Mouse (Mus musculus) embryonic fibroblast, embryonic 13.5 days (primary cell): ENCODE results near the gene Qpctl.

Source experiments
- CTCF ChIP-seq: IDR thresholded peaks from 2 replicates; pipeline ENCODE4 v1.5.1; 2011; ENCODE audit warnings: mild to moderate bottlenecking, control low read depth, low read length, moderate library complexity, borderline replicate concordance; ENCODE audit not compliant: insufficient read depth
- POLR2A ChIP-seq: IDR thresholded peaks from 2 replicates; pipeline ENCODE4 v1.6.1; 2011; ENCODE audit warnings: low read depth, mild to moderate bottlenecking, control low read depth, low read length, moderate library complexity

DNA sequence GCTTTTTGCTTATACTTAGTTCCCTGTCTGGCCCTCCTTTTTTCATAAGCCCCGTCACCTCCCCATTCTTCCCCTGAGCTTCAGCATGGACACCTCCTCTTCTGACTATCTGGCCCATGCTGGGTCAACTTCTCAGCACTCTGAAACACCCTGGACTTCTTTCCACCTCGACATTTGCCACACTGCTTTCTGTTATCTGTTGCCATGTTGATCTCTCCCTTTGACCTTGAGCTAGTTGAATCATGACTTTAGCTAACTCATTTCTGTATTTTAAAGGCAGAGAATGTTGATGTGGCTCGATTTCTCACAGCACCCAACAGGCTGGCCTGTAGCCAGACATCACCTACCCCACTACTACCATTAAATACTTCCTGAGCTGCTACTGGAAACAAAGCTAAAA lies 41.7 kb downstream of the Qpctl start:
- TF ChIP-seq CTCF (no peak), POLR2A (no peak)
